Mouse (Mus musculus) liver, embryonic 14.5 days (tissue): ENCODE measurements around the gene Cyb561.

Source experiments
- CTCF ChIP-seq: IDR thresholded peaks from 2 replicates; pipeline ENCODE4 v1.5.1; 2016; ENCODE audit warnings: antibody characterized with exemption, low read depth, control low read depth
- EP300 ChIP-seq: IDR thresholded peaks from 2 replicates; pipeline ENCODE4 v1.6.1; 2016; ENCODE audit warnings: antibody characterized with exemption, low read depth

- TF ChIP-seq CTCF (no peak), EP300 (no peak)
These were observed 6.2 kb upstream of the Cyb561 start for GRCm38 (mm10) chr11:105959355-105959754.
